Mouse (Mus musculus) liver, embryonic 16.5 days (tissue): Measurements from ENCODE around the gene Map3k20. TPM values are rescaled to one million over a fixed set of nuclear protein-coding genes. Genes with fewer than 3 reads are reported as not detected.

Experiments
- ATAC-seq: fragments of 200-750 bp; cut with Nextera tagmentation; 2 replicates; pipeline ENCODE4 v1.8.0; 2017; ENCODE audit warnings: low read depth, mild to moderate bottlenecking, moderate number of reproducible peaks, moderate library complexity
- H3K27ac ChIP-seq: fragments of 300-500 bp; sonication (generic); 2 replicates; pipeline ENCODE4 v1.5.1; 2014; ENCODE audit warnings: mild to moderate bottlenecking, low read length
- H3K27me3 ChIP-seq: fragments of 300-500 bp; sonication (generic); 2 replicates; pipeline ENCODE4 v1.6.1; 2014; ENCODE audit warnings: low read depth, low read length, mixed read lengths; ENCODE audit not compliant: control insufficient read depth, insufficient read depth
- H3K36me3 ChIP-seq: fragments of 300-500 bp; sonication (generic); 2 replicates; pipeline ENCODE4 v1.6.1; 2014; ENCODE audit warnings: mild to moderate bottlenecking; ENCODE audit not compliant: control insufficient read depth, insufficient read depth
- H3K4me1 ChIP-seq: fragments of 300-500 bp; sonication (generic); 2 replicates; pipeline ENCODE4 v1.6.1; 2014; ENCODE audit warnings: low read depth, low read length, mixed read lengths; ENCODE audit not compliant: control insufficient read depth
- H3K4me2 ChIP-seq: fragments of 300-500 bp; sonication (generic); 2 replicates; pipeline ENCODE4 v1.6.1; 2014; ENCODE audit warnings: low read depth, low read length, mixed read lengths
- H3K4me3 ChIP-seq: fragments of 300-500 bp; sonication (generic); 2 replicates; pipeline ENCODE4 v1.5.1; 2014; ENCODE audit warnings: low read depth, mild to moderate bottlenecking, low read length
- H3K9ac ChIP-seq: fragments of 300-500 bp; sonication (generic); 2 replicates; pipeline ENCODE4 v1.6.1; 2014; ENCODE audit warnings: low read depth, low read length
- H3K9me3 ChIP-seq: fragments of 300-500 bp; sonication (generic); replicated peaks from 2 replicates; pipeline ENCODE4 v1.6.1; 2016; ENCODE audit warnings: low read length; ENCODE audit not compliant: control insufficient read depth
- WGBS: fragments of 180-500 bp; shearing (Covaris S2); extraction: QIAGEN DNeasy Blood & Tissue Kit; methylation state at CpG from one replicate; pipeline ENCODE4 v1.1.7; 2014; ENCODE audit not compliant: insufficient replicate concordance; 5-methylcytosine and 5-hydroxymethylcytosine counted together
- polyA plus RNA-seq: library from polyadenylated mRNA; unstranded; fragments of >200 nt; fragmentation: Nextera tagmentation; extraction: Ambion mirVana; gene quantifications from 2 replicates; pipeline ENCODE4 v1.2.1, GENCODE M21; 2015

Gene Map3k20
- 7.3 and 7.5 TPM in 2 replicates for polyA plus RNA-seq

GRCm38 (mm10) chr2:72285256-72285887, at the start of gene Map3k20:
Gene Map3k20 (plus strand): TSS chr2:72285637.
- 2% methylated on average over 49 of the region's 50 CpGs for WGBS
- peaks cover 14% of the 10 kb centered on the region for H3K4me1 ChIP-seq
- H3K9me3 ChIP-seq = no peaks in the 10 kb centered on the region
- peak within 1 kb of the TSS; percentile 77 for H3K4me2 ChIP-seq
- H3K9ac ChIP-seq = peak within 1 kb of the TSS; percentile 91
- peak within 1 kb of the TSS; percentile 85 for H3K4me3 ChIP-seq
- H3K36me3 ChIP-seq = no peaks in the 10 kb centered on the region
- H3K27me3 ChIP-seq = no peaks in the 10 kb centered on the region; the same call in 1 of the 2 replicates
- peak within 1 kb of the TSS; percentile 64 for H3K27ac ChIP-seq
- ATAC-seq = peak; percentile 78

GRCm38 (mm10) chr2:72238421-72238820, 47.0 kb upstream of the Map3k20 start:
- H3K9ac ChIP-seq = no peak overlapping the region
- no peak for ATAC-seq
- H3K27me3 ChIP-seq = no peaks in the 10 kb centered on the region
- 78% methylated on average over 2 of the region's 2 CpGs for WGBS
- no peak overlapping the region for H3K4me2 ChIP-seq
- H3K4me1 ChIP-seq = no peaks in the 10 kb centered on the region
- H3K9me3 ChIP-seq = no peaks in the 10 kb centered on the region
- H3K36me3 ChIP-seq = no peaks in the 10 kb centered on the region
- H3K27ac ChIP-seq = no peak overlapping the region
- H3K4me3 ChIP-seq = no peak overlapping the region

DNA sequence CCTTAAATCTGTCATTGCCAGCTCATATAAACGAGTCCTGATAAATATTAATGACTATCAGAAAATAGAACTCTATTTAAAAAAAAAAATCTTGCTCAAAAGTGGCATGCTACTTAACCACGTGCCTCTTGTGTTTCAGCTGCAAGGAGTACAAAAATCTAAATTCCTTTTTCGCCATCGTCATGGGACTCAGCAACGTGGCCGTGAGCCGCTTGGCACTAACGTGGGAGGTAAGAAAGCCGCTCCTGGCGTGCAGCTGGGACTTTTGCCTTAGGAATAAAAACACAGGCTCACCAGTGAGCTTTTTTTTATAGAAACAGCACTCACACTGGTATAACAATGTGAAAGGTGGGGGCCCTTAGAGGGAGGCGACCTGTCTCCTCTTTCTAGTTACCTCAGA, 46.5 kb upstream of the Map3k20 start:
- Histone ChIP-seq H3K27ac (no peak overlapping the region), H3K36me3 (no peaks in the 10 kb centered on the region), H3K4me1 (no peaks in the 10 kb centered on the region), H3K4me3 (no peak overlapping the region), H3K9ac (no peak overlapping the region), H3K9me3 (no peaks in the 10 kb centered on the region), H3K4me2 (no peak overlapping the region), H3K27me3 (no peaks in the 10 kb centered on the region)
- ATAC-seq = no peak
- WGBS = 68% methylated on average over 11 of the region's 11 CpGs

DNA sequence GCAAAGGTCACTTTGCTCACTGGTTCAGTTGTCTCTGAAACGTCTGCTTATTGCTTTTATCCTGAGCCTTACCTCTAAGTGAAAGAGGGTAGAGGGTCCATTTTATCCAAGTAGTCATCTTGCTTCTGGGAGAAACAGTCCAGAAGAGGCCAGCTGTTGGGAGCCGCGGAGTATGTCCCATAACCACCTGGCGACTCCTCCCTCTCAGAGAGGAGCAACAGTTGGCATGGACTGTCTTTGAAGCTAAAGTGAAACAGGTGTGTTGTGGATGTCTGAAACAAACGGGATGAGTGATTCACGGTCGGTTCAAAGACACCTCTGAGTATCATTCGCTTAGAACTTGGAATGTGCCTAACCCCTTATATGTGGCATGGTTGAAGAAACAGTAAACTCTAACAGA, 46.0 kb upstream of the Map3k20 start:
- Histone ChIP-seq H3K27me3 (no peaks in the 10 kb centered on the region), H3K9me3 (no peaks in the 10 kb centered on the region), H3K4me3 (no peak overlapping the region), H3K9ac (no peak overlapping the region), H3K36me3 (no peaks in the 10 kb centered on the region), H3K27ac (no peak overlapping the region), H3K4me2 (no peak overlapping the region), H3K4me1 (no peaks in the 10 kb centered on the region)
- 64% methylated on average over 8 of the region's 8 CpGs for WGBS
- ATAC-seq = no peak

DNA sequence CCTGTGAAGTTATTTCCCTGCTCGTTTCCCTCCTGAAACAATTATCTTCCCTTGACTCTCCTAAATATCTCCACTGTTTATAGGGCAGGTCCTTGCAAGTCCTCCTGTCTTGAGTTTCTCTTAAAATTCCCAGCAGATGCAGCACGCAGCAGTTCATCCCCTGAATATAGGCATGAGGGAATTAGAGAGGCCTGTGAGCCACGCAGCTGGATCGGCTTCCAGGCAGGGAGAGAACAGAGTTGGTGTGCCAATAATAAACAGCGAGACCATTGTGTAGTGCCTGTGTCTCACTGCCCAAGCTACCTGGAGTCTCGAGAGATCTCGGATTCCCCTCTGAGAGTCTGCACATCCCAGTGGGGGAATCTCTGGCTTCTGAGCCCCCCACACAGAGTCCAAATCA, 45.4 kb upstream of the Map3k20 start:
- Histone ChIP-seq H3K4me3 (no peak overlapping the region), H3K9me3 (no peaks in the 10 kb centered on the region), H3K27ac (no peak overlapping the region), H3K27me3 (no peaks in the 10 kb centered on the region), H3K36me3 (no peaks in the 10 kb centered on the region), H3K4me2 (no peak overlapping the region), H3K4me1 (no peaks in the 10 kb centered on the region), H3K9ac (no peak overlapping the region)
- 71% methylated on average over 7 of the region's 7 CpGs for WGBS
- ATAC-seq = no peak

DNA sequence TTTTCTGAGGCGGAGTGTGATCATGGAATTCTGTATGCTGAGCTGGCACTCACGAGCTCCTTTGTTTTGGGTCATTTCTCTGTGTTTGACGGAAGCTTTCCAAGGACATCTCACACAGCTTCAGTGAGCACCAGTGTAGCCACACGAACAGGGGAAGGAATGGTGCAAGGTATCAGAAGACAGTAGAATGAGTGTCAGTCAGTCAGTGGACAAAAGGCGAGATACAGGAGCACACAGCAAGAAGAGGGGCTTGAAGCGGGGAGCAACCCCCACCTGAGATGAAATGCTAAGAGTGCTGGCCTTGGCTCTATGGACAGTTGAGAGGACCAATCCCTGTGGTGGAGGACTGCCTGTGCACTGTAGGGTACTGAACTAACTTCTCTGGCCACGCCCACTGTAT, 44.7 kb upstream of the Map3k20 start:
- Histone ChIP-seq H3K9me3 (no peaks in the 10 kb centered on the region), H3K4me1 (no peaks in the 10 kb centered on the region), H3K27ac (no peak overlapping the region), H3K4me2 (no peak overlapping the region), H3K4me3 (no peak overlapping the region), H3K9ac (no peak overlapping the region), H3K27me3 (no peaks in the 10 kb centered on the region), H3K36me3 (no peaks in the 10 kb centered on the region)
- no peak for ATAC-seq
- 71% methylated on average over 7 of the region's 7 CpGs for WGBS

DNA sequence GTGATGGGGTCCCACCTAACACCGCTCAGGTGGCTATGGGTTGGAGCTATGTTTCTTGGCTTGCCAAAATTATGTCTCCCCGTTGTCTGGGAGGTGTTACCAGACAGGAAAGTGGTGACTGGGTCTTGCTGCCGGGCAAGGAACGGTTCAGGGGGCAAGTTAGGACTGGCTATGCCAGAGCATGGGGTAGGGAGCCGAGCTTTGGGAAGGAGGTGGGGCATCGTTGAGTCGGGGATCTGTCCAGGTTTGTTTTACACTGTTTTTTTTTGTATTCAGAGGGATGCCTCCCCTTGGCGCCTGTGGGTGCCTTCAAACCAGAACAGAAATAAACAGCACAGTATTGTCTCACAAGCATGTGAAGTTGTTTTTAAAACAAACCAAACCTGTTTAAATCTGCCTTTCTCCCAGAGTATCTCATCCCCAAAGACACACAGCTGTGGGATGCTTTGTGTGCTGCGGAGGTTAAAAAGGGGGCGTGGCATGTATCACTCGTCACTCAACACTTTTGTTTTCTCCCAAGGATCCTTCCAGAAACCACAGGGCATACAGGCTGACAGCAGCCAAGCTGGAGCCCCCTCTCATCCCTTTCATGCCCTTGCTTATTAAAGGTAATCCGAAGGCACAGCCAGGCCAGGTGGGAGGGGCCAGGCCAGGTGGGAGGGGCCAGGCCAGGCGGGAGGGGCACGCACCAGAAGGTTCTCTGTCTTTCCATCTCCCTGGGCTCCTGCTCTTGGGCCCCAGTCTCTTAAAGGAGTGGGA, 43.5 kb upstream of the Map3k20 start:
- Histone ChIP-seq H3K4me2 (no peak overlapping the region; the same call in 1 of the 2 replicates), H3K9ac (no peak overlapping the region), H3K27ac (no peak overlapping the region), H3K9me3 (no peaks in the 10 kb centered on the region), H3K4me1 (no peaks in the 10 kb centered on the region), H3K4me3 (no peak overlapping the region), H3K27me3 (no peaks in the 10 kb centered on the region), H3K36me3 (no peaks in the 10 kb centered on the region)
- no peak for ATAC-seq
- 56% methylated on average over 14 of the region's 14 CpGs for WGBS

DNA sequence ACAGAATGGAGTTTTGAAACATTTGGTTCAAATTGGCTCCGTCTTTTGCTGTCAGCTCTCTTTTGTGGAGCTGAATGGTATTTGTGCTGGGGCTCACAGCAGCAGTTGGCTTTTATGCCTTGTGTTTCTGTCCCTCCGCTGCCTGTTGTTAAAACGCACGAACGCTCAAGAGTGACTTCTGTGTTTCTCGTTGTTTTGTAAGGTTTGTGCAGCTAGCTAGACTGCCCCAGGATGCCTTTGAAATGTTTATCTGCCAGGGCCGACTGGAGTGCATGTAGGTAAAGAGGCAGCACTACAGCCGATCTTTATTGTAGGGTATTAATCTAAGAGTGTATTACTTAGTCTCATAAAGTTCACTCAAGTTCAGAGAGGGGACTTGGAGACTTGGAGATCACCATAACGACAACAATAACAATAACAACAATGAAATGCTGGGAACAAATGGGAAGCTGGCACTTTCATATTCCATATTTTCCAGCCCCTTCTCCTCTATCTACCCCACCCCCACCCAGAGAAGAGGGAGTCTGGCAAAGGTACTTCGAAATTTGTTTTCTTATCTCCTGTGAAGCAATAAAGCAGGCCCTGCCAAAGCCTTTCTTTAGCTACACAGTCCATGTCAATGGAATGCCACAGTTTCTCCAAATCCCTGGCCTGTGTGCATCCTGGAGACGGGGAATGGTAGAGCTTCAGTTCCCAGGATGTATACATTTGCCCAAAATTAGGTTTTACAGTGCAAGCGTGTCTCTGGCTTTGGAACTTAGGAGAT, 42.3 kb upstream of the Map3k20 start:
- H3K9me3 ChIP-seq = no peaks in the 10 kb centered on the region
- no peaks in the 10 kb centered on the region for H3K4me1 ChIP-seq
- 67% methylated on average over 12 of the region's 12 CpGs for WGBS
- ATAC-seq = no peak
- no peak overlapping the region for H3K27ac ChIP-seq
- no peak overlapping the region for H3K4me2 ChIP-seq
- H3K9ac ChIP-seq = no peak overlapping the region
- no peaks in the 10 kb centered on the region for H3K27me3 ChIP-seq
- H3K36me3 ChIP-seq = no peaks in the 10 kb centered on the region
- no peak overlapping the region for H3K4me3 ChIP-seq

DNA sequence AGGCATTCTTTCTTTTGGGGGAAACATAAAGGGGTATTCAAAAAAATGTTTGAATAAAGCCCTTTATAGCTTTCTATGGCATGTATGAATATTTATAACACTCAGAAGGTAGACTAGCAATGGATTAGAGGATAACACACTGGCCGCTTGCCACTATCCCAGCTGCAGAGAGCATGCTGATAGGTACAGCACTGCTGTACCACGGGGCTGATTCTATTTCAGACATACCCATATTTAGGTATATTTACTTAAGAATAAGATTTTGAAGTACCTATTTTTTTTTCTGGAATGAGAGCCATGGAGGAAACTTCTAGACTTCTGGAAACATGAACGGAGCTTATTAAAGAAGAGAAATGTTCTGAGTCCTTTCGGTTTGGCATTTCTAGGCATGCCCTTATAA, 39.8 kb upstream of the Map3k20 start:
- no peaks in the 10 kb centered on the region for H3K27me3 ChIP-seq
- no peak overlapping the region for H3K27ac ChIP-seq
- H3K36me3 ChIP-seq = no peaks in the 10 kb centered on the region
- no peaks in the 10 kb centered on the region for H3K9me3 ChIP-seq
- ATAC-seq = no peak
- WGBS = 66% methylated on average over 4 of the region's 4 CpGs
- no peaks in the 10 kb centered on the region for H3K4me1 ChIP-seq
- no peak overlapping the region for H3K4me2 ChIP-seq
- H3K4me3 ChIP-seq = no peak overlapping the region
- H3K9ac ChIP-seq = no peak overlapping the region
